Mouse (Mus musculus) cerebellum, postnatal 4 days (tissue): ENCODE measurements around the gene Zfp451.
"Not testable (repeated sequence)": the region's sequence is repeated elsewhere in the genome, so short reads cannot be mapped to it uniquely, and the experiment has no call there.

ENCODE experiments used
- DNase-seq, 2 experiments: peaks; one replicate each; pipeline ENCODE4 v3.0.0; 2022; ENCODE audit warnings: low spot score in 2 of 2, mixed read lengths in 1 of 2

Zfp451 gene

GRCm38 (mm10) chr1:33757491-33758041 lies 56.8 kb downstream of the Zfp451 start, which contains the start of gene Bag2:
Bag2 (minus strand) TSS chr1:33757795.
- DNase-seq = peak; percentile 46 to 61

- no peak for DNase-seq
Observed at GRCm38 (mm10) chr1:33757033-33757413, 57.4 kb downstream of the Zfp451 start.

GRCm38 (mm10) chr1:33756258-33757032 lies 58.0 kb downstream of the Zfp451 start:
- no peak for DNase-seq

- DNase-seq = no peak
Observed at GRCm38 (mm10) chr1:33755799-33756198, 58.6 kb downstream of the Zfp451 start.

GRCm38 (mm10) chr1:33754965-33755735 lies 59.2 kb downstream of the Zfp451 start:
- DNase-seq = no peak

GRCm38 (mm10) chr1:33754089-33754488 lies 60.3 kb downstream of the Zfp451 start:
- no peak for DNase-seq

- DNase-seq = peak in 1 of 2 experiments; percentile 23
Observed at GRCm38 (mm10) chr1:33751283-33751682, 63.1 kb downstream of the Zfp451 start.

GRCm38 (mm10) chr1:33749709-33750108 lies 64.7 kb downstream of the Zfp451 start:
- DNase-seq = not testable (repeated sequence)

- no peak for DNase-seq
Observed at GRCm38 (mm10) chr1:33749109-33749508, 65.3 kb downstream of the Zfp451 start.

GRCm38 (mm10) chr1:33745901-33746300 lies 68.5 kb downstream of the Zfp451 start:
- DNase-seq = no peak

GRCm38 (mm10) chr1:33744815-33745214 lies 69.6 kb downstream of the Zfp451 start:
- DNase-seq = not testable (repeated sequence)

GRCm38 (mm10) chr1:33742903-33743302 lies 71.5 kb downstream of the Zfp451 start:
- no peak for DNase-seq

GRCm38 (mm10) chr1:33739302-33739701 lies 75.1 kb downstream of the Zfp451 start:
- DNase-seq = peak; percentile 79 to 83

GRCm38 (mm10) chr1:33738681-33739278 lies 75.6 kb downstream of the Zfp451 start:
- DNase-seq = no peak

- no peak for DNase-seq
Observed at GRCm38 (mm10) chr1:33738281-33738680, 76.1 kb downstream of the Zfp451 start.

- no peak for DNase-seq
Observed at GRCm38 (mm10) chr1:33734001-33734685, 80.3 kb downstream of the Zfp451 start.

GRCm38 (mm10) chr1:33733044-33733443 lies 81.4 kb downstream of the Zfp451 start:
- no peak for DNase-seq

- DNase-seq = no peak
Observed at GRCm38 (mm10) chr1:33725086-33725485, 89.3 kb downstream of the Zfp451 start.

- DNase-seq = no peak
Observed at GRCm38 (mm10) chr1:33724516-33724915, 89.9 kb downstream of the Zfp451 start.

GRCm38 (mm10) chr1:33721020-33721419 lies 93.4 kb downstream of the Zfp451 start:
- DNase-seq = no peak

GRCm38 (mm10) chr1:33720231-33720630 lies 94.2 kb downstream of the Zfp451 start:
- no peak for DNase-seq
